Mouse (Mus musculus) forebrain, embryonic 12.5 days (tissue): ENCODE data around the gene Prrg2. TPM values are rescaled to one million over a fixed set of nuclear protein-coding genes. Genes with fewer than 3 reads are reported as not detected.
A peak's percentile ranks its signal among the peaks of the same experiment; 100 is the strongest.

Source experiments
- ATAC-seq: fragments of 200-750 bp; cut with Nextera tagmentation; 2 replicates; pipeline ENCODE4 v1.8.0; 2017; ENCODE audit warnings: moderate TSS enrichment; ENCODE audit not compliant: low FRiP score
- H3K27ac ChIP-seq: fragments of 300-500 bp; sonication (generic); 2 replicates; pipeline ENCODE4 v1.5.1; 2016; ENCODE audit warnings: mild to moderate bottlenecking
- H3K27me3 ChIP-seq: fragments of 300-500 bp; sonication (generic); 2 replicates; pipeline ENCODE4 v1.6.1; 2016; ENCODE audit warnings: mild to moderate bottlenecking
- H3K36me3 ChIP-seq: fragments of 300-500 bp; sonication (generic); replicated peaks from 2 replicates; pipeline ENCODE4 v1.6.1; 2016; ENCODE audit warnings: mild to moderate bottlenecking
- H3K4me1 ChIP-seq: fragments of 300-500 bp; sonication (generic); 2 replicates; pipeline ENCODE4 v1.6.1; 2016
- H3K4me2 ChIP-seq: fragments of 300-500 bp; sonication (generic); 2 replicates; pipeline ENCODE4 v1.6.1; 2016; ENCODE audit warnings: mild to moderate bottlenecking, moderate library complexity
- H3K4me3 ChIP-seq: fragments of 300-500 bp; sonication (generic); replicated peaks from 2 replicates; pipeline ENCODE4 v1.5.1; 2016; ENCODE audit warnings: mild to moderate bottlenecking
- H3K9ac ChIP-seq: fragments of 300-500 bp; sonication (generic); 2 replicates; pipeline ENCODE4 v1.6.1; 2016; ENCODE audit warnings: mild to moderate bottlenecking
- H3K9me3 ChIP-seq: fragments of 300-500 bp; sonication (generic); 2 replicates; pipeline ENCODE4 v1.6.1; 2016
- WGBS: fragments of 180-500 bp; shearing (Covaris S2); methylation state at CpG from one replicate; pipeline ENCODE4 v1.1.7; 2016; 5-methylcytosine and 5-hydroxymethylcytosine counted together
- polyA plus RNA-seq: library from polyadenylated mRNA; unstranded; fragments of >200 nt; fragmentation: Nextera tagmentation; extraction: Ambion mirVana; gene quantifications from 2 replicates; pipeline ENCODE4 v1.2.1, GENCODE M21; 2016

The Prrg2 gene
- polyA plus RNA-seq, 1 experiment from 2014 or later = 17.1 TPM

DNA sequence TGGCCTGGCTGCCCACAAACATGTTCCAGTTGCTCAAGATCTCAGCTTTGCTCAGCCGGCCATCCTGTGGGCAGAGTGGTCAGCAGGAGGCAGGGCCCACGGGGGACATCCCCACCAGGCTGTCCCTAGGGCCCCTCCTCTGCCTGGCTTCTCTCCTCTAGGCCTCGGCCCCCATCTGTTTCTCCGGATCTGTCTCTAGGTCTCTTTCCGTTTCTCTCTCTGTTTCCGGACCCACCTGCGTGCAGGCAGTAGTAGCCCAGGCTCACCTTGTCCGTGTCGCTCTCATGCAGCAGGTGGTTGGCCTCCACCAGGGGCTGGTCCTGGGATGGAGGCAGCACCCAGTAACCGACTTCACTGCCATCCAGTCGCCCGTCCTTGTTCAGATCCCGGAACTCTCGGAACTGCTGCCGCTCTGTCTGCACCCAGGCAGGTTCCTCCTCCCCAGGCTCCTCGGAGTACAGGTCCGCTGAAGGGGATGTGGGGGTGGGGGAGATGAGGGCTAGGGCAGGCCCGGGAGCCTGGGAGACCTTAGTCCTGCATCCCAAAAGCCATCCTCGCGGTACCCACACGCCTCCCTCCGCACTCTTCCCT is 20.9 kb upstream of the Prrg2 start:
- H3K36me3 ChIP-seq = peaks cover 40% of the 10 kb centered on the region
- H3K4me3 ChIP-seq = no peak overlapping the region
- no peaks in the 10 kb centered on the region for H3K9me3 ChIP-seq
- no peak overlapping the region for H3K9ac ChIP-seq
- peaks cover 2% of the 10 kb centered on the region for H3K4me1 ChIP-seq
- ATAC-seq = no peak
- H3K27ac ChIP-seq = no peak overlapping the region
- WGBS = 89% methylated on average over 22 of the region's 22 CpGs
- no peak overlapping the region for H3K4me2 ChIP-seq
- no peaks in the 10 kb centered on the region for H3K27me3 ChIP-seq

DNA sequence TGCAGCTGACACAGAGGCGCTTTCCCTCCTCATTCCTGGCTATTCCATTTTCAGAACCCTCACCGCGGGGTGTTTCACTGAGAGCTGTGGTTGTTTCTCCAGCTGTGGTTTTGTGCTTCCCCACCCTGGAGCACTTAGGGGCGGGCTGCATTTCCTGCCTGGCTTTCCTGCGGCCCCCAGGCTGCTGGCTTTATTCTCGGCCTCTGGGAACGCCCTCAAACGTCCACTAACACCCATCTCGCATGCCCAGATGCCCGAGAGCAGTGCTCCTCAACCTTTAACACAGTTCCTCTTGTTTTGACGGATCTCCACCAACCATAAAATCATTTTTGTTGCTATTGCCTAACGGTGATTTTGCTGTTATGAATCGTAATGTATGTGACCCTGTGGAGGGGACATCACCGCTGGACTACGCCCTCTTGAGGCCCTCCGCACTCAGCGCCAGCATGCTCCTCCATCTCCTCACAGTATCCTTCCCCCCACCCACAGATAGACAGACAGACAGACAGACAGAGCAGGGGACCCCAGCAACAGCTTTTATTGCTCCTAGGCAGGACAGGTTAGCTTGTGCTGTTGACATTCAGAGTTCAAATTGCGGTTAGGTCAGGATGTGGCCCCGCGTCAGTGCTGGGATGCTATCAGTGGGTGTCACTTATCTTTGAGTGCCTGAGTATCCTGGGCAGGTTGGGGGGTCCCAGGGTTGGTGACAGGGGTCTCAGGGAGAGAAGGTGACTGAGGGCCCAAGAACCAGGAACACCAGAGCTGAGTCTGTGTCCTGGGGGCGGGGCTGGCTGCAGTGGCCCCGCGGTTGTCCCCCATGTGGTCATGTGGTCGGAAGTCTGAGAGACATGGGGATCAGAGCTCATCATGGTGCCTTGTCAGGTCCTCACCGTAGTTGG is 20.2 kb upstream of the Prrg2 start:
- Histone ChIP-seq H3K36me3 (peaks cover 41% of the 10 kb centered on the region), H3K27ac (0 out of 2 replicates have a peak overlapping the region, but pooled peaks have one; percentile 13), H3K4me2 (no peak overlapping the region), H3K27me3 (no peaks in the 10 kb centered on the region), H3K4me3 (no peak overlapping the region), H3K9me3 (no peaks in the 10 kb centered on the region), H3K9ac (no peak overlapping the region), H3K4me1 (peaks cover 2% of the 10 kb centered on the region)
- no peak for ATAC-seq
- WGBS = 76% methylated on average over 25 of the region's 25 CpGs

DNA sequence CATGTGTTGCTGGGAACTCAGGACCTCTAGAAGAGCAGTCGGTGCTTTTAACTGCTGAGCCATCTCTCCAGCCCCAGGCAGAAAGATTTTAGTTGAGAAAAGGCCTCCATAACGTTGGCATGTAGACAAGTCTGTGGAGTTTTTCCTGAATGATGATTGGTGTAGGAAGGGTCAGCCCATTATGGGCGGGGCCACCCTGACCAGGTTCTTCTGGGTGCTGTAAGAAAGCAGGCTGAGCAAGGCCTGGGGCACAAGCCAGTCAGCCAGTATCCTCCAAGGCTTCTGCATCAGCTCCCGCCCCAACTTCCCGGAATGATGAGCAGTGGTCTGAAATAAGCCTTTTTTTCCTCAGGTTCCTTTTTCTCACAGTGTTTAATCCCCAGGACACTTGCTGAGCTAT is 18.5 kb upstream of the Prrg2 start:
- no peak for ATAC-seq
- 50% methylated on average over 5 of the region's 5 CpGs for WGBS
- no peak overlapping the region for H3K9ac ChIP-seq
- H3K4me3 ChIP-seq = no peak overlapping the region
- H3K4me2 ChIP-seq = no peak overlapping the region
- no peaks in the 10 kb centered on the region for H3K27me3 ChIP-seq
- H3K27ac ChIP-seq = no peak overlapping the region
- no peaks in the 10 kb centered on the region for H3K9me3 ChIP-seq
- peaks cover 2% of the 10 kb centered on the region for H3K4me1 ChIP-seq
- H3K36me3 ChIP-seq = peaks cover 41% of the 10 kb centered on the region

DNA sequence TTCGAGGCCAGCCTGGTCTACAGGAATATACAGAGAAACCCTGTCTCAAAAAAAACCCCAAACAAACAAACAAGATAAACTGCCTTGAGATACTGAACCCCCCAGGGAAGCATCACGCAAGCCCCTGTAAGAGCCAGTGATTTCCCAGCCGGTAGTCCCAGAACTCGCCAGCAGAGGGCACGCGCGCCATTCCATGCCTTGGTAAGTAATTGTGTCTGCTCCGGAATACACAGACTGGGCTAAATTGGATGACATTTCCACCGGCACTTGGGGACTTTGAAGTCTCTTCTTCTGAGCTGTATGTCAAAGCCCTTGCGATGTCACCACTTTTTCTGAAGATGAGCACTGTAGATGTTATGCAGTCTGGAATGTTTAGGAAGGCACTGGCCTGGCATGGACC is 17.4 kb upstream of the Prrg2 start:
- no peaks in the 10 kb centered on the region for H3K27me3 ChIP-seq
- H3K9me3 ChIP-seq = no peaks in the 10 kb centered on the region
- 0 out of 2 replicates have a peak overlapping the region, but pooled peaks have one; percentile 3 for H3K4me3 ChIP-seq
- H3K36me3 ChIP-seq = peaks cover 45% of the 10 kb centered on the region
- no peak overlapping the region for H3K27ac ChIP-seq
- ATAC-seq = peak; percentile 59
- H3K4me2 ChIP-seq = no peak overlapping the region
- H3K4me1 ChIP-seq = peaks cover 2% of the 10 kb centered on the region
- 0 out of 2 replicates have a peak overlapping the region, but pooled peaks have one; percentile 21 for H3K9ac ChIP-seq
- 2% methylated on average over 10 of the region's 10 CpGs for WGBS

DNA sequence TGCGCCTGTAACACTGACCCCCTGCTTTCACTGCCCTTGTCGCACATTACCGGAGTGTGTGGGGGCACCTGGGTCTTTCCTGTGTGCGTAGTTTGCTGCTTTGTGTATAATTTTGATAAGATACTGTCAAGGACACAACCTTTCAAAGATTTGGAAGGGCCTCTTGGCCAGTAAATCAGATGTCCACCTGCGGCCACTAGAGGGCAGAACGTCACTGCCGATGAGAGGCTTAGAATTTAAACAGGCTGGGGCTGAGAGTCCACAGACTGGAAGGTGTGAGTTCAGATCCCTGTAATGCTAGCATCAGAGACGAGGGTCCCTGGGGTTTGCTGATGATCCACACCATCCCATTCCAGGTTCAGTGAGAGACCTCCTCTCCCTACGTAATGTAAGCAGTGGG is 16.0 kb upstream of the Prrg2 start:
- Histone ChIP-seq H3K4me2 (no peak overlapping the region), H3K4me1 (peaks cover 2% of the 10 kb centered on the region), H3K36me3 (peaks cover 46% of the 10 kb centered on the region), H3K27ac (no peak overlapping the region), H3K27me3 (no peaks in the 10 kb centered on the region; the same call in 1 of the 2 replicates), H3K9me3 (no peaks in the 10 kb centered on the region), H3K4me3 (no peak overlapping the region), H3K9ac (no peak overlapping the region)
- 41% methylated on average over 9 of the region's 9 CpGs for WGBS
- ATAC-seq = no peak

DNA sequence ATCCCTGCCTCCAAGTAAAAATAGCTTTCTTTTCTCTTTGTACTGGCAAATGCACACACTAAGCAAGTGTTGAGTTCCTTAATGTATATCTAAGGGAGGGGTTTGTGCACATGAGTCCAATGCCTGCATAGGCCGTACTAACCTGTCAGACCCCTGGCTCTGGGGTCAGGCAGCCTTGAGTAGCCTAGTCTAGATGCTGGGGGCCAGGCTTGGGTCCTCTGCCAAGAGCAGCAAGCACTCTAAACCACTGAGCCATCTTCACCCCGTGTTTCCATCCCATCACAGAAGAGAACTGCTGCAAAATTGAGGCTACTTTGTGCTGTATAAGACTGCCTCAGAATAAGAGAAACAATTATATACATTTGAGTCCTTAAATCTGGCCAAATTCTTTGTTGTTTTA is 15.4 kb upstream of the Prrg2 start:
- H3K27me3 ChIP-seq = no peaks in the 10 kb centered on the region; the same call in 1 of the 2 replicates
- no peaks in the 10 kb centered on the region for H3K9me3 ChIP-seq
- H3K36me3 ChIP-seq = peaks cover 40% of the 10 kb centered on the region
- no peak for ATAC-seq
- no peak overlapping the region for H3K4me2 ChIP-seq
- H3K27ac ChIP-seq = no peak overlapping the region
- peaks cover 2% of the 10 kb centered on the region for H3K4me1 ChIP-seq
- 82% methylated on average over 2 of the region's 2 CpGs for WGBS
- H3K4me3 ChIP-seq = no peak overlapping the region
- H3K9ac ChIP-seq = no peak overlapping the region

DNA sequence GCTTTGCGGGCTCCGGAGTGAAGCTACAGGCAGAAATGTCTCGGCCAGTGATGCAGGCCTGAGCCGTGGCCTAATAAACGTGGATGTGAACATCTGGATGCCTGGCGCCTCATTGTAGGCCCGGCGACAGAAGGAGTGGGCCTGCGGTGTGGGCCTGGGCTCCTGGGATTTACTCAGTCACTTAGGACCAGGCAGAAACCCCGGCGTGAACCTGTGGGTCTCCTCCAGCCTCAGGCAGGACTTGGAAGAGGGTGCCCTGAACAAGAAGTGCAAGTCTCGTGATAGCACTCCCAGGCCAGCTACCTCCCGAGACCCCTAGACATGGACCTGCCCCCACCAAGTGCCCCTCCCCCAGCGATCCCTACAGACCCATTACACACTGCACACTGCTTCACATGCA is 14.8 kb upstream of the Prrg2 start:
- Histone ChIP-seq H3K9me3 (no peaks in the 10 kb centered on the region), H3K4me2 (no peak overlapping the region), H3K36me3 (peaks cover 37% of the 10 kb centered on the region), H3K9ac (no peak overlapping the region), H3K4me3 (no peak overlapping the region), H3K4me1 (peaks cover 2% of the 10 kb centered on the region), H3K27me3 (no peaks in the 10 kb centered on the region; the same call in 1 of the 2 replicates), H3K27ac (no peak overlapping the region)
- ATAC-seq = no peak
- 88% methylated on average over 14 of the region's 14 CpGs for WGBS

DNA sequence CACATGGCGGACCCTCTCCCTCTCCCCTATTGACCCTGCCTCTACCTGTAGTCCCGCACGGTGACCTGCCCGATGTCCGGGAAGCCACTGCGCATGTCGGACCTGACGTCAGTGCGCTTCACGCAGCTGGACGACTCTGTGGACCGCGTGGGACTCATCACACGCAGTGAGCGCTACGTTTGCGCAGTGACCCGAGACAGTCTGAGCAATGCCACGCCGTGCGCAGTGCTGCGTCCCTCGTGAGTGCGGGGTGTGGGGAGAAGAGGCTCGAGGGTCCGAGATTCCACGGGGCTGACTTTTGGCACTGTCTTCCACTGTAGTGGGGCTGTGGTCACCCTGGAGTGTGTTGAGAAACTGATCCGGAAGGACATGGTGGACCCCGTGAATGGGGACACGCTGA is 14.0 kb upstream of the Prrg2 start:
- Histone ChIP-seq H3K9ac (no peak overlapping the region), H3K9me3 (no peaks in the 10 kb centered on the region), H3K4me2 (no peak overlapping the region), H3K27ac (no peak overlapping the region), H3K4me3 (no peak overlapping the region), H3K27me3 (no peaks in the 10 kb centered on the region; the same call in 1 of the 2 replicates), H3K4me1 (peaks cover 2% of the 10 kb centered on the region), H3K36me3 (peaks cover 37% of the 10 kb centered on the region)
- WGBS = 90% methylated on average over 30 of the region's 30 CpGs
- ATAC-seq = no peak

DNA sequence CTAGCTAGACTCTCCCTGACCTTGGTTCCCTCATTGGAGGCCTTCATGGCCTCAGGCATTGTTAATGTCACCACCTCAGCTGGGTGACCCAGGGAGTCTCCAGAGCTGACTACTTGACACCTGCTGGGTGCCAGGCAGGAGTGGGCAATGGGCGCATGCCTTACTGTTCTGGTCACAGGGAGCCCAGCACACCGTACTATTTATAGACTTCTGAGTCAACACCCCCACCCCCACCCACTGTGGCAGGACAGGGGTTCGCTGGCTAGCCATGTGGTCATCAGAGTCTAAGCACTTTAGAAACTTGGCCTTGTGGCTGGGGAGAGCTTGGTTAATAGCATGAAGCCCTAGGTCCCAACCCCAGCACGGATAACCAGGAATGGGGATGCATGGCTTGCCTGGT is 12.9 kb upstream of the Prrg2 start:
- Histone ChIP-seq H3K4me3 (no peak overlapping the region), H3K4me2 (no peak overlapping the region), H3K9ac (no peak overlapping the region), H3K27me3 (no peaks in the 10 kb centered on the region; the same call in 1 of the 2 replicates), H3K9me3 (no peaks in the 10 kb centered on the region), H3K27ac (no peak overlapping the region), H3K36me3 (peaks cover 37% of the 10 kb centered on the region), H3K4me1 (peaks cover 2% of the 10 kb centered on the region)
- WGBS = 92% methylated on average over 4 of the region's 4 CpGs
- ATAC-seq = no peak

DNA sequence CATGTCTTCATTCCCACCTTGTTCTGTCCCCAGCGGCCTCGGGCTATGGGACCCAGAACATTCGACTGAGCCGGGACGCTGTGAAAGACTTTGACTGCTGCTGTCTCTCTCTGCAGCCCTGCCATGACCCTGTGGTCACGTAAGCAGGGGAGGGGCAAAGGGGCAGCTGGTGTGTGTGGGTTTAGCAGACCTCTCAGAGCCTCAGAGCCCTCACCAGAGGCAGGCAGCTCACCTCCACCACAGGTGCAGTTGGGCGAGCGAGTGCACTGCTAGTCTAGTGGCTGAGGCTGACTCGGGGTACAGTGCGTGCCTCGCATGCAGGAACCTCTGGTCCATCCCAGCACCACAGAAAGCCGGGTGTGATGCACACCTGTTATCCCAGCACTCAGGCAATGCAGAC is 11.5 kb upstream of the Prrg2 start:
- H3K4me1 ChIP-seq = no peaks in the 10 kb centered on the region
- H3K27ac ChIP-seq = no peak overlapping the region
- H3K36me3 ChIP-seq = peaks cover 37% of the 10 kb centered on the region
- ATAC-seq = no peak
- 95% methylated on average over 12 of the region's 12 CpGs for WGBS
- H3K27me3 ChIP-seq = no peaks in the 10 kb centered on the region; the same call in 1 of the 2 replicates
- H3K9ac ChIP-seq = 0 out of 2 replicates have a peak overlapping the region, but pooled peaks have one; percentile 12
- no peaks in the 10 kb centered on the region for H3K9me3 ChIP-seq
- no peak overlapping the region for H3K4me3 ChIP-seq
- no peak overlapping the region for H3K4me2 ChIP-seq

DNA sequence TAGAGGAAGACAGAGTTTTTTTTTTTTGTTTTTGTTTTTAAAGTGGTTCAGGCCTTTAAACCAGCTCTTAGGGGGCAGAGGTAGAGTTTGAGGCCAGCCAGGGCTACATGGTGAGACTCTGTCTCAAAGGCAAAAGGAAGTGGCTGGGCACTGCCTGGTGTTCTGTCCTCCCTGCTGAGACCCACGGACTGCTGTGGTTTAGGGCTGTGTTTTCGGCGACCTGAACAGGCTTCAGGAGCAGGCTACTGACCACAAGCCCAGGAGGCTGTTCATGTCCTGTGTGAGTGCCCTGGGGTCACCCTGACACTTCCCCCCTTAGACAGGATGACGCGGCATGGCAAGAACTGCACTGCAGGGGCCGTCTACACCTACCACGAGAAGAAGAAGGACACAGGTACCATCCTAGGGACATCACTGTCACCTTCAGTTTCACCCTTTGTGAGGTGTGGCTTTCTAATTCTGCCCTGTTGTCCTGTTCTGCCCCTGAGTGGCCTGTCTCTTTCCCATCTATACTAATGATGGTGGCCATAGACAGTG is 10.8 kb upstream of the Prrg2 start:
- H3K4me3 ChIP-seq = no peak overlapping the region
- no peaks in the 10 kb centered on the region; the same call in 1 of the 2 replicates for H3K27me3 ChIP-seq
- H3K36me3 ChIP-seq = peaks cover 37% of the 10 kb centered on the region
- H3K9ac ChIP-seq = no peak overlapping the region
- H3K9me3 ChIP-seq = no peaks in the 10 kb centered on the region
- no peak overlapping the region for H3K27ac ChIP-seq
- no peaks in the 10 kb centered on the region for H3K4me1 ChIP-seq
- 82% methylated on average over 7 of the region's 7 CpGs for WGBS
- no peak for ATAC-seq
- no peak overlapping the region for H3K4me2 ChIP-seq

DNA sequence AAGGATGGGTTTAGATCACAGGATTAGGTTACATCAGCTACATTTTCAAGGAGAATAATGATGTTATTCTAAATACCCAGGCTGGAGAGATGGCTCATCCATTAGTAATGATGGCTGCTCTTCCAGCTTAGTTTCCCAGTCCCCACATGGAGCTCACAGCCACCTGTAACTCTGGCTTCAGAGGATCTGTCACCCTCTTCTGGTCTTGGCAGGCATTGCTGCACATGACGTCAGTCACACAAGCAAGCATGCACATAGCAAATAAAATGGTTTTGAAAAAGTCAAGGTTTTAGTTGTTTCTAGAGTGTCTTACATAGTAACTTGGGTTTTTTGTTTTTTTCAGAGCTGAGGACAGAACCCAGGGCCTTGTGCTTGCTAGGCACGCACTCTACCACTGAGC is 9.8 kb upstream of the Prrg2 start:
- H3K4me1 ChIP-seq = no peaks in the 10 kb centered on the region
- H3K9ac ChIP-seq = no peak overlapping the region
- no peak for ATAC-seq
- no peaks in the 10 kb centered on the region; the same call in 1 of the 2 replicates for H3K27me3 ChIP-seq
- WGBS = 72% methylated on average over 2 of the region's 2 CpGs
- no peak overlapping the region for H3K4me3 ChIP-seq
- peaks cover 34% of the 10 kb centered on the region for H3K36me3 ChIP-seq
- H3K9me3 ChIP-seq = no peaks in the 10 kb centered on the region
- no peak overlapping the region for H3K4me2 ChIP-seq
- no peak overlapping the region for H3K27ac ChIP-seq
